Mouse (Mus musculus): ENCODE results near the gene Ralgapa2. TPM values are rescaled to one million over a fixed set of nuclear protein-coding genes. Genes with fewer than 3 reads are reported as not detected.
A peak's percentile ranks its signal among the peaks of the same experiment; 100 is the strongest.

The Ralgapa2 gene
- polyA plus RNA-seq, 1 experiment from 2014 or later = 11.8 TPM

DNA sequence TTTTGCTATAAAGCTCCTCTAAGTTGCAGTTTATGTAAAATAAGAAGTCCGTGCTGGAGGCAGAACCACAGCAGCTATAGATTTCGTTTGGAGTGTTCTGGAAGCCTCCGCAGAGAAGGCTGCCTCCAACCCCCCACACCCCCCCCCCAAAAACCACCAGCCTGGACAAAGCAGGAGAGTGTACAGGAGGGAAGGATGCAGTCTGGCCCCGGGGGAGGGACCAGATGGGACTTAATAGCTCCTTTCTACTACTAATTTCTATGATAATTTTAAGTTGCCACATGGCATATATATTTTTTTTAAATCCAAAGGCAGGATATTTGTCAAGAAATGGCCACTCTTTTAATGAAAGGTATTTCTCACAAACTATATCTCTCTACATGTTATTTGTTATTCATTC, 198.3 kb downstream of the Ralgapa2 start:
- Histone ChIP-seq H3K4me2 (ENCODE audit: low read depth, low read length, severe bottlenecking) (no peak overlapping the region), H3K27me3 (ENCODE audit: control insufficient read depth, insufficient read depth, low read length) (no peaks in the 10 kb centered on the region), H3K9ac (ENCODE audit: low read length) (no peak overlapping the region), H3K4me1 (replicated peaks; ENCODE audit: control insufficient read depth, insufficient read depth, low read length) (no peaks in the 10 kb centered on the region), H3K36me3 (ENCODE audit: control insufficient read depth, insufficient read depth, low read length) (no peaks in the 10 kb centered on the region), H3K9me3 (ENCODE audit: control insufficient read depth, low read length) (no peaks in the 10 kb centered on the region), H3K4me3 (ENCODE audit: low read depth, low read length) (no peak overlapping the region), H3K27ac (ENCODE audit: low read depth, low read length) (no peak overlapping the region)
- DNase-seq (ENCODE audit: low spot score) (no peak), ATAC-seq (replicated peaks; ENCODE audit: low FRiP score) (no peak)
- WGBS = 85% methylated on average over 4 of the region's 4 CpGs

DNA sequence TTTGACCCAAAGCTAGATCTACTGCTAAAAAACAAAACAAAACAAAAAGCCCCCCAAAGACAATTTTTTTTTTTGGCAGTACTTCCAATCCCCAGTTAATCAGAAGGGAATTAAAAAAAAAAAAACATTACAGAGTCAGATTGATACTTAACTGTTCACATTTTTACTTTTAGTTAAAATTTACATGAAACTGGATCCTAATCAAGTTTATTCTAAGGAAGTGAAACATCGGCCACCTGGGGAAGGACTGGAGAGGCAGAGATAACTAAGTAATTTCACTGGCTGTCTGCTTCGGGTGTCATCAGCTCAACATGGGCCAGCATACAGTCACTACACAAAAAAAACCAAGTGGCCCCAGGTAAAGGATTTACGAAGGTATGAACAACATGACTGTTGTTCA, 201.4 kb downstream of the Ralgapa2 start:
- Histone ChIP-seq H3K27me3 (ENCODE audit: control insufficient read depth, insufficient read depth, low read length) (no peaks in the 10 kb centered on the region), H3K9ac (ENCODE audit: low read length) (no peak overlapping the region), H3K4me1 (replicated peaks; ENCODE audit: control insufficient read depth, insufficient read depth, low read length) (no peaks in the 10 kb centered on the region), H3K36me3 (ENCODE audit: control insufficient read depth, insufficient read depth, low read length) (no peaks in the 10 kb centered on the region), H3K4me2 (ENCODE audit: low read depth, low read length, severe bottlenecking) (no peak overlapping the region), H3K4me3 (ENCODE audit: low read depth, low read length) (no peak overlapping the region), H3K9me3 (ENCODE audit: control insufficient read depth, low read length) (no peaks in the 10 kb centered on the region), H3K27ac (ENCODE audit: low read depth, low read length) (no peak overlapping the region)
- DNase-seq (ENCODE audit: low spot score) = no peak
- no peak for ATAC-seq (replicated peaks; ENCODE audit: low FRiP score)
- WGBS = 88% methylated on average over 3 of the region's 3 CpGs

DNA sequence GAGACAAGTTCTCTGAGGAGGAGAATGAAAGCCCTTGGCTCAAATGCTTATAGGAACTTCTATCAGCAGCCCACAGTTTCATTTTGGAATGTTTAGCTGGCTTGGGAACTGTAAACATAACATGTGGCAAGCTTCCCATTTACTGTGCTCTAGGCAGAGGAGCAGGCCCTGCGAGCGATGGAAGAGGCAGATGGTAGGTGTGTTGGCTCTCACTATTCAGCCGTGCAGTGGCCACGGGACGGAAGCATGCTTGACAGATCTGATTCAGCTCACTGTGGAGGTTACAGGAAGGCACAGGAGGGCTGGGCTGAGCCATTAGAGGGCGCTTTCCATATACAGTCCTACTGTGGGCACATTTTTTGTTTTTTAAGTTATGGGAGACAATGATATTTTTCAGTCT, 201.9 kb downstream of the Ralgapa2 start:
- ATAC-seq (replicated peaks; ENCODE audit: low FRiP score) (no peak), DNase-seq (ENCODE audit: low spot score) (no peak)
- Histone ChIP-seq H3K27me3 (ENCODE audit: control insufficient read depth, insufficient read depth, low read length) (no peaks in the 10 kb centered on the region), H3K9me3 (ENCODE audit: control insufficient read depth, low read length) (no peaks in the 10 kb centered on the region), H3K4me1 (replicated peaks; ENCODE audit: control insufficient read depth, insufficient read depth, low read length) (no peaks in the 10 kb centered on the region), H3K4me3 (ENCODE audit: low read depth, low read length) (no peak overlapping the region), H3K27ac (ENCODE audit: low read depth, low read length) (no peak overlapping the region), H3K4me2 (ENCODE audit: low read depth, low read length, severe bottlenecking) (no peak overlapping the region), H3K9ac (ENCODE audit: low read length) (no peak overlapping the region), H3K36me3 (ENCODE audit: control insufficient read depth, insufficient read depth, low read length) (no peaks in the 10 kb centered on the region)
- WGBS = 73% methylated on average over 6 of the region's 6 CpGs

DNA sequence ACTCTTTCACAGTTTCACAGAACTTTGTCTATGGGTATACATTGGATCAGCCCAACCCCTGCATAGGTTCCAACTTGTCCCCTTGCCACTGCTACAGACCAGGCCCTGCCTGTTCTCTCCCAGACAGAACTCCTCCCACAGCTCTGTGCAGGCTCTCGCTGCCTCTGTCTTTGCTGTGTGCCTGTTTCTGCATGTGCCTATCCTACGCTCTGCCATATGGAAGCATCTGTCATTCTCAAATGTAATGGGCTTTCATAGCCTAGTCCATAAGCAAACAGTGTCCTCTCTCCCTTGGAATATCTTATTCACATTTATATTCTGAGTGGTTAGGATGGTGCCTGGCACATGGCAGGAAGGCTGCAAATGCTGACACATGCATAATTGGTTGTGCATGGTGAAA, 202.7 kb downstream of the Ralgapa2 start:
- ATAC-seq (replicated peaks; ENCODE audit: low FRiP score) (no peak; the same call in 1 of the 2 replicates), DNase-seq (ENCODE audit: low spot score) (no peak)
- Histone ChIP-seq H3K9ac (ENCODE audit: low read length) (no peak overlapping the region), H3K4me2 (ENCODE audit: low read depth, low read length, severe bottlenecking) (no peak overlapping the region), H3K27me3 (ENCODE audit: control insufficient read depth, insufficient read depth, low read length) (no peaks in the 10 kb centered on the region), H3K4me3 (ENCODE audit: low read depth, low read length) (no peak overlapping the region), H3K4me1 (replicated peaks; ENCODE audit: control insufficient read depth, insufficient read depth, low read length) (no peaks in the 10 kb centered on the region), H3K9me3 (ENCODE audit: control insufficient read depth, low read length) (no peaks in the 10 kb centered on the region), H3K36me3 (ENCODE audit: control insufficient read depth, insufficient read depth, low read length) (no peaks in the 10 kb centered on the region), H3K27ac (ENCODE audit: low read depth, low read length) (no peak overlapping the region)
- 86% methylated on average over 2 of the region's 2 CpGs for WGBS

DNA sequence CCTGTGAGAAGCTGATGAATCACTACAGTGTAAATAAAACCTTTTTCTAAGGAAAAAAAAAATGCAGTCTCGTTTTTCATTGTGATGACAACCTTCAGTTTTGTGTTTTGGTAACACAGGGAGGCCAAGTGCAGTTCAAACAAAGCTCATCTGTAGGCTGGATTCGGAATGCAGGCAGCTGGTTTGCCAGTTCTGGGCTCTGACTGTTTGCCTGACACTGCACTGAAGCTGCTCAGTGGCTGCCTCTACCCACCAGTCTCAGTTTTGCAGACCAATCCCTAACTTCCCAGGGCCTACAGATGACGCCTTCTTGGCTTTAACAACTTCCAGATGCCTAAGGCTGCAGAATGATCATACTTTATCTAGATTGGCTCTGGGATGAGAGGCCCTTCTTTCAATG, 205.1 kb downstream of the Ralgapa2 start:
- ATAC-seq (replicated peaks; ENCODE audit: low FRiP score) (no peak), DNase-seq (ENCODE audit: low spot score) (no peak)
- Histone ChIP-seq H3K4me3 (ENCODE audit: low read depth, low read length) (no peak overlapping the region), H3K27ac (ENCODE audit: low read depth, low read length) (no peak overlapping the region), H3K36me3 (ENCODE audit: control insufficient read depth, insufficient read depth, low read length) (no peaks in the 10 kb centered on the region), H3K4me1 (replicated peaks; ENCODE audit: control insufficient read depth, insufficient read depth, low read length) (peaks cover 2% of the 10 kb centered on the region; the same call in 1 of the 2 replicates), H3K9me3 (ENCODE audit: control insufficient read depth, low read length) (no peaks in the 10 kb centered on the region), H3K4me2 (ENCODE audit: low read depth, low read length, severe bottlenecking) (no peak overlapping the region), H3K9ac (ENCODE audit: low read length) (no peak overlapping the region), H3K27me3 (ENCODE audit: control insufficient read depth, insufficient read depth, low read length) (no peaks in the 10 kb centered on the region)
- WGBS = 67% methylated on average over 3 of the region's 3 CpGs

DNA sequence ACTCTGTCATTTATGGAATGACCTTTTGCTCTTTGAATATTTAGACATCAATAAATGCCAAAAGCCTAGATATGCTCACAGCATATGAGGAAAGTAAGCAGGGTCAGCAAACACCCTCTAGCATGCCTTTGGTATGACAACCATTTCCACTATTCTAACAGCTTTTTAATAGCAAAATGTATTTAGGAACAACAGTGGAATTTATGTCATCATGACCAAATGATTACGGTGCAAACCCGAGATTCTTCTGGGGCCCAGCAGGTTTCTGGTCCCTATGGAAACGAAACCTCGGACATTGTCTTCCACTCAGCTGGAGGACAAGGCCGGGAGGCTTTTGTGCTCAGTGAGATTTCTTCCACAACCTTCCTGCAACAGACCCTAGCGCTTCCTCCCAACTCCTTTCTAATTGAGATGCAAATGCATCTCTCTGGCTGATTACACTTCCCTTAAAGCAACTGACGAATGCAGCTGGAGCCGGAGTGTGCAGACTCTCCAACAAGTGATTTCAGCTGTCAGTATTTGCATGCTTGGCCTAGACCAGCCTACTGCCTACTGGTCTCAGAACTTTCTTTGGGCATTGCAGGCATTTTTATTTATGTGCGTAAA, 209.9 kb downstream of the Ralgapa2 start:
- peak; percentile 73 for DNase-seq (ENCODE audit: low spot score)
- 8% methylated on average over 9 of the region's 9 CpGs for WGBS
- H3K4me3 ChIP-seq (ENCODE audit: low read depth, low read length) = no peak overlapping the region

DNA sequence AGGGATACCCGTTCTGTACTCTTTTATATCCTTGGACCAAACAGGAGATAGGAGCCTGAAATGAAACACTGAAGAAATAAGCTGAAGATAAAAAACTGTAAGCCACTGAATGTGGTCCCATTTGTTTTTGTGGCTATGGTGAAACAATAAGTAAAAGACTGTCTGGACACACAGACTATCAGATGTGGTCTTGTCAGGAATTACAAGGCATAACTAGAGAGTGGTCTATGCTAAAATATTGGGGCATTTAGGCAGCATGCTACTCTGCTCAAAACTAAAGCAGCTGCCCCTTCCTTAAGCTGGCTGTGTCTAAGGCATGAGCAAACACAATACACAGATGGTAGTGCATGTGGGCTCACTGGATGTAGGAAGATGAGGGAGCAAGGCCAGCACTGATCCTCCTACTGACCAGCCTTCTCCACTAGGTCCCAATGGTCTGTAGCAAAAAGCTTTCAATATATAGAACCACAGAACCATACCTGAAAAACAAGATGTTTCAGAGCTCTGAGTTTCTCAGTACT, 211.6 kb downstream of the Ralgapa2 start:
- Histone ChIP-seq H3K9me3 (ENCODE audit: control insufficient read depth, low read length) (no peaks in the 10 kb centered on the region), H3K27ac (ENCODE audit: low read depth, low read length) (peak overlapping the region; percentile 79), H3K4me3 (ENCODE audit: low read depth, low read length) (no peak overlapping the region), H3K9ac (ENCODE audit: low read length) (0 out of 2 replicates have a peak overlapping the region, but pooled peaks have one; percentile 2), H3K4me1 (replicated peaks; ENCODE audit: control insufficient read depth, insufficient read depth, low read length) (peaks cover 15% of the 10 kb centered on the region; the same call in 1 of the 2 replicates), H3K27me3 (ENCODE audit: control insufficient read depth, insufficient read depth, low read length) (no peaks in the 10 kb centered on the region), H3K4me2 (ENCODE audit: low read depth, low read length, severe bottlenecking) (no peak overlapping the region), H3K36me3 (ENCODE audit: control insufficient read depth, insufficient read depth, low read length) (no peaks in the 10 kb centered on the region)
- DNase-seq (ENCODE audit: low spot score) = no peak
- WGBS = 19% methylated on average over 1 of the region's 1 CpGs
- ATAC-seq (replicated peaks; ENCODE audit: low FRiP score) = peak; percentile 26; the same call in 1 of the 2 replicates

More for the DNA sequence above, 209.9 kb downstream of the Ralgapa2 start:
- H3K27me3 ChIP-seq (ENCODE audit: control insufficient read depth, insufficient read depth, low read length) = no peaks in the 10 kb centered on the region
- peak overlapping the region; percentile 79 for H3K27ac ChIP-seq (ENCODE audit: low read depth, low read length)
- no peak overlapping the region for H3K9ac ChIP-seq (ENCODE audit: low read length)
- 0 out of 2 replicates have a peak overlapping the region, but pooled peaks have one; percentile 0 for H3K4me2 ChIP-seq (ENCODE audit: low read depth, low read length, severe bottlenecking)
- H3K36me3 ChIP-seq (ENCODE audit: control insufficient read depth, insufficient read depth, low read length) = no peaks in the 10 kb centered on the region
- peaks cover 15% of the 10 kb centered on the region; the same call in 1 of the 2 replicates for H3K4me1 ChIP-seq (replicated peaks; ENCODE audit: control insufficient read depth, insufficient read depth, low read length)
- H3K9me3 ChIP-seq (ENCODE audit: control insufficient read depth, low read length) = no peaks in the 10 kb centered on the region
- ATAC-seq (replicated peaks; ENCODE audit: low FRiP score) = peak; percentile 88

DNA sequence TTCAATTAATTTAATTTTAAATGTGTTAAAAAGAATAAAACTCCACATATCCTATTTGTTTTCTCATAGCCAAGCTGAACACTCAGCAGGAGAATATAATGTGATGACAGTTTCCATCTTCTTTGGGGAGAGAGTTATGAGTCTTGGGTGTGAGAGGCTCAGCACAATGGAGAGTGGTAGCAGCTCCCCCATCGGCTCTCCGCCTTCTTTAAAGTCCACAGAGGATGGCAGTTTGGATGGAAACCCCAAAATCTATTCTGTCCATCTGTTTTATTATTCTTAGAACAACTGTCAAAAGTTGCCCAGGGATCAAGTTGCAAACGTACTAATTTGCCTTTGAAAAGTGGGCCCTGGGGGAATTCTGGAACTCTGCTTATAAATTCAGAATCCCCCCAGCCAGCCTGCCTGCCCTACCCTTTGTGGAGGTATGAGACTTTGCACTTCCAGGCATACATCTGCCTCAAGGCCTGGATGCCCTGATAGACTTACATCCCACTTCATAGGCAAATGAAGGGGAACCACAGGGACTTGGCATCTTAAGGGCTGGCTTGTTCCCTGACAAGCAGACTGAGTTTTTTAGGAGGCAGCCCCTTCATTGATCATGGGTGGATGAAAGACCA, 212.2 kb downstream of the Ralgapa2 start:
- Histone ChIP-seq H3K4me2 (ENCODE audit: low read depth, low read length, severe bottlenecking) (no peak overlapping the region), H3K9me3 (ENCODE audit: control insufficient read depth, low read length) (no peaks in the 10 kb centered on the region), H3K27ac (ENCODE audit: low read depth, low read length) (peak overlapping the region; percentile 79), H3K27me3 (ENCODE audit: control insufficient read depth, insufficient read depth, low read length) (no peaks in the 10 kb centered on the region), H3K4me3 (ENCODE audit: low read depth, low read length) (no peak overlapping the region), H3K36me3 (ENCODE audit: control insufficient read depth, insufficient read depth, low read length) (no peaks in the 10 kb centered on the region), H3K9ac (ENCODE audit: low read length) (0 out of 2 replicates have a peak overlapping the region, but pooled peaks have one; percentile 2), H3K4me1 (replicated peaks; ENCODE audit: control insufficient read depth, insufficient read depth, low read length) (peaks cover 15% of the 10 kb centered on the region; the same call in 1 of the 2 replicates)
- WGBS = 33% methylated on average over 3 of the region's 3 CpGs
- ATAC-seq (replicated peaks; ENCODE audit: low FRiP score) = peak; percentile 45; the same call in 1 of the 2 replicates
- DNase-seq (ENCODE audit: low spot score) = no peak
